Mouse (Mus musculus): ENCODE results near the gene Mpnd. TPM values are rescaled to one million over a fixed set of nuclear protein-coding genes. Genes with fewer than 3 reads are reported as not detected.
"Not testable (repeated sequence)": the region's sequence is repeated elsewhere in the genome, so short reads cannot be mapped to it uniquely, and the experiment has no call there.

Mpnd gene
- total RNA-seq, 2 experiments from 2014 or later: 112 to 119 TPM

GRCm38 (mm10) chr17:56036176-56036900 is 30.8 kb downstream of the Mpnd start, which contains the start of gene Sh3gl1:
TSS of gene Sh3gl1 (minus strand) at chr17:56036635.
- peak; percentile 100 for DNase-seq (ENCODE audit: low spot score in 2 of 2)

GRCm38 (mm10) chr17:56036901-56037287 is 31.4 kb downstream of the Mpnd start:
- no peak for DNase-seq (ENCODE audit: low spot score in 2 of 2)

GRCm38 (mm10) chr17:56038583-56039261 is 33.2 kb downstream of the Mpnd start:
- DNase-seq (ENCODE audit: low spot score in 2 of 2): no peak

- DNase-seq (ENCODE audit: low spot score in 2 of 2): no peak
These were observed 33.8 kb downstream of the Mpnd start for GRCm38 (mm10) chr17:56039345-56039744.

- DNase-seq (ENCODE audit: low spot score in 2 of 2): peak; percentile 94 to 98
These were observed 34.7 kb downstream of the Mpnd start, which contains the start of gene Chaf1a for GRCm38 (mm10) chr17:56040030-56040856. TSS of gene Chaf1a (plus strand) at chr17:56040439.

GRCm38 (mm10) chr17:56040857-56041163 is 35.3 kb downstream of the Mpnd start:
- DNase-seq (ENCODE audit: low spot score in 2 of 2): no peak

- no peak for DNase-seq (ENCODE audit: low spot score in 2 of 2)
These were observed 45.9 kb downstream of the Mpnd start for GRCm38 (mm10) chr17:56051369-56051768.

- DNase-seq (ENCODE audit: low spot score in 2 of 2): no peak
These were observed 49.4 kb downstream of the Mpnd start for GRCm38 (mm10) chr17:56054938-56055337.

- no peak for DNase-seq (ENCODE audit: low spot score in 2 of 2)
These were observed 50.6 kb downstream of the Mpnd start for GRCm38 (mm10) chr17:56055945-56056678.

- DNase-seq (ENCODE audit: low spot score in 2 of 2): no peak
These were observed 52.0 kb downstream of the Mpnd start for GRCm38 (mm10) chr17:56057381-56058120.

- DNase-seq (ENCODE audit: low spot score in 2 of 2): no peak
These were observed 56.6 kb downstream of the Mpnd start for GRCm38 (mm10) chr17:56062081-56062480.

- not testable (repeated sequence) for DNase-seq (ENCODE audit: low spot score in 2 of 2)
These were observed 60.2 kb downstream of the Mpnd start for GRCm38 (mm10) chr17:56065715-56066114.

Other genes with a start within 250 kb of the Mpnd start
- 1 to 10 TPM; 7.7 to 9.7 TPM for gene Zfp119a, start 126.8 kb upstream of the Mpnd start, total RNA-seq (2021)
- 1 to 10 TPM; 8.1 to 8.2 TPM for gene Zfp959, start 113.6 kb upstream of the Mpnd start, total RNA-seq (2021)
- gene Zfp119b, start 56.2 kb upstream of the Mpnd start, total RNA-seq (2021): 1 to 10 TPM; 4.1 to 4.9 TPM
- 1 to 10 TPM; 1.9 TPM for gene Ebi3, start 53.1 kb upstream of the Mpnd start, total RNA-seq (2021)
- gene Yju2, start 46.6 kb upstream of the Mpnd start, total RNA-seq (2021): 10 to 100 TPM; 15.0 to 16.2 TPM
- 10 to 100 TPM; 38.9 to 44.9 TPM for gene Shd, start 35.2 kb upstream of the Mpnd start, total RNA-seq (2021)
- gene Fsd1, start 19.2 kb upstream of the Mpnd start, total RNA-seq (2021): 10 to 100 TPM; 73.1 to 76.4 TPM
- 1 to 10 TPM; 4.0 to 4.3 TPM for gene Stap2, start 127 bp upstream of the Mpnd start, total RNA-seq (2021)
- 10 to 100 TPM; 64.9 to 67.5 TPM for gene Sh3gl1, start 30.9 kb downstream of the Mpnd start, total RNA-seq (2021)
- 1 to 10 TPM; 3.5 to 5.0 TPM for gene Chaf1a, start 34.7 kb downstream of the Mpnd start, total RNA-seq (2021)
- 10 to 100 TPM; 64.4 to 72.8 TPM for gene Ubxn6, start 69.3 kb downstream of the Mpnd start, total RNA-seq (2021)
- 100 to 1,000 TPM; 104 to 115 TPM for gene Hdgfl2, start 73.9 kb downstream of the Mpnd start, total RNA-seq (2021)
- gene Plin4, start 104.1 kb downstream of the Mpnd start, total RNA-seq (2021): 1 to 10 TPM; 1.3 to 2.5 TPM
- 1 to 10 TPM; 1.1 to 1.4 TPM for gene Plin5, start 111.9 kb downstream of the Mpnd start, total RNA-seq (2021)
- gene Lrg1, start 116.3 kb downstream of the Mpnd start, total RNA-seq (2021): under 1 TPM; 0.62 to 0.81 TPM
- gene Sema6b, start 134.6 kb downstream of the Mpnd start, total RNA-seq (2021): 100 to 1,000 TPM; 140 to 142 TPM
- gene Tnfaip8l1, start 156.8 kb downstream of the Mpnd start, total RNA-seq (2021): 1 to 10 TPM; 6.2 to 6.6 TPM
- gene Mydgf, start 178.2 kb downstream of the Mpnd start, total RNA-seq (2021): 10 to 100 TPM; 43.3 to 46.0 TPM
- gene Dpp9, start 213.2 kb downstream of the Mpnd start, total RNA-seq (2021): 10 to 100 TPM; 49.4 to 52.4 TPM